Mouse (Mus musculus) G1E-ER4 (cell line): ENCODE measurements around the gene Kcna2. TPM values are rescaled to one million over a fixed set of nuclear protein-coding genes. Genes with fewer than 3 reads are reported as not detected.

ENCODE experiments used
- GATA1 ChIP-seq: IDR thresholded peaks from one replicate; pipeline ENCODE4 v1.8.0; 2012; ENCODE audit warnings: low read length, inconsistent platforms
- polyA plus RNA-seq: library from polyadenylated mRNA; stranded (reverse); fragments of >175 nt; gene quantifications from 2 replicates; pipeline ENCODE4 v1.2.3, GENCODE M21; 2012

Kcna2 gene
- polyA plus RNA-seq, 1 experiment, result not detected

DNA sequence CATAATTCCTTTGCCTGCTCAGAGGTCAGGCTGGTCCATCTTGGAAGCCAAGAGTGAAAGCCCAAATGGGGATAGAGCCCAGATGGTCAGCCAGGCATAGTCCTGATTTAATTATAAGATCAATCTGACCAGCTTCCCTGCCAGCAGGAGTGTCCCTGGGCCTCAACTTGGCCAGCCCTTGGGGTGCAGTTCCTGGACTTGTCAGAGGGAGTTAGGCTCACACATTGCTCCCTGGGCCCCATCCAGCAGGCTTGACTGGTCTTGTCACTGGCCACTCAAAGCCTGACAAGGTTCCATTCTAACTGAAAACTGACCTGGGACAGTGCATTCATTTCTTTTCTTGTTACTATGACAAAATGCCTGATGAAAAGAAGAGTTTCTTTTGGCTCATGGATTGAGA lies 21.4 kb downstream of the Kcna2 start:
- TF ChIP-seq GATA1, result no peak

DNA sequence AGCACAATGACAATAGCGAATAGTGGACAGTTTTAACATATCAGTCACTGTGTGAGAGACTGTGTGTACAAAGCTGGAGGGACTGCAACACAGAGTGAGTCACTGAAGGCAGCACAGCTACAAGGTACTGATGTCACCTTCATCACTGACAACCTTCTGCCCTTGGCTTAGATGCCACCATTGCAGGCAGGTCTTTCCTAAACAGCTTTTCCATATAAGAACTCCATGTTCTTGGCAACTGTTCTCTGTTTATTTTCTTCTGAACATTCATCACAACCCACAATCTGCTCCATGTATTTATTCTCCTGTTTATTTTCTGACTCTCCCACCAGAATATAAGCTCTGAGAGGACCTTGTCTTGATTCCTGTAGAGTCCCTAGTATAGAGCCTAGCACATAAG lies 26.7 kb downstream of the Kcna2 start:
- no peak for TF ChIP-seq GATA1

DNA sequence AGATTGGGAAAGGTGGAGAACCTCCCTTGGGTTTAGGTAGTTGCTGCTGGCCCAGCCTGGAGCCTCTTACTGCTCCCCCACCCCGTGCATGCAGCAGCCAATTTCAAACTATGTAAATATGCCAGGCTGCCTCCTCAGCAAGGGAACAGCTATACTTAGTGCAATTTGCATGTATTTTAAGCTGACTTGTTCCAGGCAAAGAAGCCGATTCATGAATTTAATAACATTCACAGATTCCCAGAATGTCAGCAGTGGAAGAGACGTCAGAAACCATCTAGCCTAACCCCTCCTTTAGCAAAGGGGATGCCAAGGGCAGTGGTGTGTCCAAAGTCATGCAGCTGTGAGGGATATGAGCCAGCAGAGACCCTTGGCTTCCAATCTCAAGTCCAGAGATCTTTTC lies 27.5 kb downstream of the Kcna2 start:
- no peak for TF ChIP-seq GATA1

DNA sequence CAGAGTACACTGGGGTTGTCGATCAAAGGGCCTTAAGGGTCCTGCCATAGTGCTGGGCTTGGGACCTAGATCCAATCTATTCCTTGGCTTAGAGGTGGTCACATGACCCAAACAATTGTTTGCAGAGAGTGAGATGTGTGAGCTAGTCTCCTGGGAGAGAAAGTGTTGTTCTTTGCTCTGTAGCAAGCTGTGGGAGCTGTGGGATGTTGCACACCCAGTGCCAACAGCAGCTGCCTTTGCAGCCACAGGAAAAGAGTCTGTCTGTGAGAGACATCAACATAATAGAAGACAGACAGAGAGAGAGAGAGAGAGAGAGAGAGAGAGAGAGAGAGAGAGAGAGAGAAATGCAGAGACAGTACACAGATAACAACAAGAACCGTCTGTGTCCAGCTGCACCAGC lies 28.3 kb downstream of the Kcna2 start:
- TF ChIP-seq GATA1, result no peak

DNA sequence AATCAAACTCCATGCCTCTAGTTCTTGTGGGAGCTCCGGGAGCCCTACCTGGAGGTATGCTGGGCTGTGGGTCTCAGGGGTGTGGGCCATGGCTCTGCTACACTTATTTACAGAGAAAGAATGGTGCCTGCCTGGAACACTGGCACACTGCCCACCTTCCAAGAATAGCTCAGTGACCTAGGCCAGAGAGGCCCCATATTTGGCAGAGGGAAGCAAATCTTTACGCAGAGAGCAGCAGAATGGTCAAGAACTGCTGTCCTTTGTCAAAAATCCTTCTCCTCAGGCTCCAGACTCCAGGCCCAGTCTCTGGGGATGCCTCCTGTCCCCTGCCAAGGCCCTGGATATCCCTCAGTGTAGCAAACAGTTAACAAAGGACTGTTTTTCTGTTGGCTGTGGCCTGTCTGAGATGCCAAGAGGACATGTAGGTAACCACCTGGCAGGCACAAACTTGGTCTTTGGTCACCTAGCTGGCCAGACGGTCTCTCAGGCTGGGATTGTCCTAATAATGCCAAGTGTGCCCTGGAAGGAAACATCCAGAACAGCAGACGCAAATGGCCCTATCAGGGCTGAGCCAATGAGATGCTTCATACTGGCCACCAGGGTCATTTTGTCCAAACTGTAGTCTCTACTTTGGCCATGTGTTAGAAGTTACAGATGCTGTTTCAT lies 29.8 kb downstream of the Kcna2 start:
- no peak for TF ChIP-seq GATA1

DNA sequence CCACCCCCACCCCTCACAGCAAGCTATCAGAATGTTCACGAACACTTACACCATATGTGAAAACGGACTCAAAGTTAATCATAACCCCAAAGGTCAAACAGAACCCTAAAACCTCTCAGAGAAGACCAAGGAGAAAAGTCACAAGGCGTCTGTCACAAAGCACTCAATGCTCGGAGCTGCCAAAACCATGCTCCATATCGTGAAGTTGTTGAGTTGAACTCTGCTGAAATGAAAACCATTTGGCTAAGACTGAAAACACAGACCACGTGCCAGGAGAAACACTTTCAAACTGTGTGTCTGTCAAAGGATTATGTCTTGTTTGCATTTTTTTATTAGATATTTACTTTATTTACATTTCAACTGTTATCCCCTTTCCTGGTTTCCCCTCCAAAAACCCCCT lies 30.9 kb downstream of the Kcna2 start:
- TF ChIP-seq GATA1, result no peak

DNA sequence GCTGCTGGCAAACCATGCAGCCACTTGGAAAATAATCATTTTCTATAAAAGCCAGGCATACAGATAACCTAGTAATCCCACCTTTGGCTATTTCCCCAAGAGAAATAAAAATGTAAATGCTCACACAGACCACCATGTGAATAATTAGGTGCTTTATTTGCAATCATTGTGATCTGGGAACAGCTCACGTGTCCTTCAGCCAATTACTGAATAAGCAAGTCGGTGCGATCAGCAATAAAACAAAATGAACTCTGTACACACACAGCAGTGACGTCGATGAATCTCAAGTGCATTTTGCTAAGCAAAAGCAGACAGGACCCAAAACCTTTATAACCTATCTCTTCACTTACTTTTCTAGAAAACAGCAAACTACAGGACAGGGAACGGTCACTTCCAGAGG lies 31.7 kb downstream of the Kcna2 start:
- TF ChIP-seq GATA1, result no peak

DNA sequence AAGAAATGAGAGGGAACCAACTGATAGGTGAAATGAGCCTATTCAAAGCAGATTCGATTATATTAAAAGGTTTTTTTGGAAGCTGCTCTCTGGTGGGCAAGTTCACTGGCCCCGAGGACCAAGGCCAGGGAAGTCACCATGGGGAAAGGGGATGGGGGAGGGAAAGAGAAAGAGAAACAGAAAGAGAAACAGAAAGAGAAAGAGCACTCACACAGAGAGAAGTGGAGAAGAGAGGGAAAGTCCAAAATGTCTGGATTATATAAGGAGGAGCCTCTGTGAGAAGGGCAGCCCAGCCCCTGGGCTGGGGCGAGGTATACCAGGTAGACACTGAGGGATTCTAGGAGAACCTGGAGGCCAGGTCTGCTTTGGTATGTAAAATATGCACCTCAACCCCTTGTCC lies 33.5 kb downstream of the Kcna2 start:
- no peak for TF ChIP-seq GATA1

DNA sequence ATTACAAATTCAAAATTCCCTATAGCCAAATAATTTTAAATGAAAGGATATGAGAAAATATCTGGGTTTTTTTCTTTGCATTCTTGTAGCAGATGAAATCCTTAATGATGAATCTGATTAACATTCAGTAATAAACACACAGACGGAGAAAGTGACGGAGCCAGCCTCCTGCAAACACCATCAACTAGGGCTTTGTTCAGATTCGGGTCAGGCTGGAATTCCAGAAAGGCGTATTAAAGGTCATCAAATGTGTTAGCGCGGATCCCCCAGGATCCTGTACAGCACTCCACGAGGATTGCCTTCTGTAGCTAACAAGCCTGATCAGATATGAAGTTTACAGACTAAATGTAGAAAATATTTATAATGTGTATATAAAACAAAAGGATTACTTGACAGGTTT lies 46.2 kb downstream of the Kcna2 start:
- no peak for TF ChIP-seq GATA1

DNA sequence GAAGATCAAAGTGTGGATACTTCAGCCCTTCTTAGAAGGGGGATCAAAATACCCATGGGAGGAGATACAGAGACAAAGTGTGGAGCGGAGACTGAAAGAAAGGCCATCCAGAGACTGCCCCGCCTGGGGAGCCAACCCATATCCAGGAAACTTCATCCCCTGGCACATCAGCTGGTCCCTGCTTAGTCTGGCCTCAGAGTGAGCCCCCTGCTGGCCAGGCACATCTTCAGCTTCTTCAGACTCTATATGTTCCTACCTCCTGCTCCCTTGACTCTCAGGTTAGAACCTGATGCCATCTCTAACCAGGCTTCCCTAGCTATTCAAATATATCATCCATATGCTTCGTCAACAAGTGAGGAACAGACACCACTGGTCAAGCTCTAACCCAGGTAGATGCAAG lies 48.1 kb downstream of the Kcna2 start:
- TF ChIP-seq GATA1, result no peak

DNA sequence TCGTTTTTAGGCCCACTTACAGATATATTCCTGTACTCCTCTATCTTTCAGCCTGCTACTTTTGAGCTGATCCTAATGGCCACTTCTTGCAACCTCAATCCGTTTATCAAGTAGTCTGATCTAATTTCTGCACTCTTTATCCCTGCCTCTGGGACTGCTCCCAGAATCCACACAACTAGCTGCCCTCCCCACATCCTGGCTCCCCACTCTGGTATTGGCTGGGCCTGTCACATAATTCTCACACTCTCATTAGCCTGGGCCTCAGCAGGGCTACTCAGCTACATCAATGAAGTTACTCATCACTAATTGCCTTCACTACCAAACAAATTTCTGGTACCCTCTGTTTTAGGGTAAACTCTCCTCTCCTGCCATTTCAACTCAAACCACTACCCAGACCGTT lies 49.5 kb downstream of the Kcna2 start:
- TF ChIP-seq GATA1, result no peak

DNA sequence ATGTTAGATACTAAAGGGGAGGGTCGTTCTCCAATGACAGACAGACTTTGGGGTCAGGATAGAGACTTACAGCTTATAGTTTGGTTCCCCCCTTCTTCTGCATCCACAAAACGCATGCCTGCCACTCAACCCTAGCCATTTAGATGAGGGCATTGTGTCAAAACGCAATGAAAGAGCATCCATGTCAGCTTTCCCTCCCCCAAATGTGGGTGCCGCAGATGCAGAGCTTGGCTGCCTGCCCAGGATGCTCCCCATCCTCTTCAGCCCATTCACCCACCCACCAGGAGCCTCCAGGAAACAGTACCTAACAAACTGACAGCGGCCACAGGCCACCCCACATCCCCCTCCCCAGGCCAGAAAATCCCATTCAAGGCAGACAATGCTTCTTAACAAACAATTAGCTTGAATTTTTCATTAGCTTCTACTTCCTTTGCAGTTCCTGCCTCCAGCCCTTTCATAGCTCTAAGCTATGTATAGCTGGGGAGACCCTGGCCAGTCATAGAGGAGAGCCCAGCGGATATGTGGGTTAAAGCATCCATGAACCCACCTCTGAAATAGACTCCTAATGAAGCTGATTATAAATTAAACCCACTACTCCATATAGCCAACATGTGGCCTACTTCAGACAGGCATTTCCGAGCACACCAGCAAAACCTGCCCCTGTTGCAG lies 50.1 kb downstream of the Kcna2 start:
- TF ChIP-seq GATA1, result no peak

DNA sequence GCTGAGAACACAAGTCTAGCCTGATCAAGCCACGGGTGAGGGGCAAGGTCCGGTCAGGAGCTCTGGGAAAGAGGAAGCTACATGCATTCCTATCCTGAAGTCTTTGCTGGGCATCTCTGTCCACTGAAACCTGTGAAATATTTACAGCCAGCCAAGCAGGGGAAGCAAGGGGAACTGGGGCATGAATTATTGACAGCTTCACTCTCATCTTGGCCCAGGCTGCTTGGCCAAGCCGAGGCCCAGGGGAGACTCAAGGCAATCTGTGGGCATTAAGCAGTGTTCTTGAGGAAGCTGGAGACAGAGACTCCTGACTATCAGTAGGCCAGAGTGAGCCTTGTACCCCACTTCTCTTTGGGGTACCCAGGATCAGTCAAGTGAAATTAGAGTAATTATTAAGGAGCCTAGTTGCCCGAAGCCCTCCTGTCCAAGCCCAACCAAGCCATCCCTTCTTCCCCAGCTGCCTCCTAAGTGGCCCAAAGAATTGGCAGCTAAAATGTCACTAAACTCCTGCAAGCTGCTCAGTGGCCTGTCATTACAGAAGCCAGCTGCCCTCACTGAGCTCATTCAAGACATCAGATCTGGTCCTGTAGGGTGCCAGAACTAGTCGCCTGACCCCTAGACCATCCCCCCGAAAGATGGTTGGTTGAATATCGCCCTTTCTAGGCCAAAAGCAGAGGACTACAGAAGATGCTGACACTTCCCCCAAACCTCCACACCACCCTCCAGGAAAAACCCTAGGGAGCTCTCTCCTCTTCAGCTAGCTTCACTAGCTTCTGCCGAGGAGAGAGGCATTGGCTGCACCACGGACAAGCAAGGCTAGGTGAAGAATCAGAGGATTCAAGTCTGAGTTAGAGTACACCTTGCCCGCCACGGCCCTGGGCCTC lies 53.1 kb downstream of the Kcna2 start:
- no peak for TF ChIP-seq GATA1

DNA sequence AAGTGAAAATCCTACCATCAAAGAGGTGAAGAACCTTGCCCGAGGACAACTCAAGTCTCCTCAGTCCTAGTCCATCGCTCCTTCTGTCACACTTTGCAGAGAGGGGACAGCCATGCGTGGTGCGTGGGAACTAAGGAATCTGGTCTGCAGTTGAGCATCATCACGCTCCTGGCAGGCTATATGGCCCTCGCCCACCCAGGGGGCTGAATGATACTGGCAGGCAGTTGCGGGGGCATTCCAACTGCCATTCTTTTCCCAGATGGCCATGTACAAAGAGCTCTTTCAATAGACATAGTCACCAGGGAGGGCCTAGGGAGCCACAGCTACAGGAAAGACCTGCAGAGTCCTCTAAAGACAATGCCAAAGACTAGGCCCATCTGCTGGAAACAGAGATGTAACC lies 57.9 kb downstream of the Kcna2 start:
- no peak for TF ChIP-seq GATA1

DNA sequence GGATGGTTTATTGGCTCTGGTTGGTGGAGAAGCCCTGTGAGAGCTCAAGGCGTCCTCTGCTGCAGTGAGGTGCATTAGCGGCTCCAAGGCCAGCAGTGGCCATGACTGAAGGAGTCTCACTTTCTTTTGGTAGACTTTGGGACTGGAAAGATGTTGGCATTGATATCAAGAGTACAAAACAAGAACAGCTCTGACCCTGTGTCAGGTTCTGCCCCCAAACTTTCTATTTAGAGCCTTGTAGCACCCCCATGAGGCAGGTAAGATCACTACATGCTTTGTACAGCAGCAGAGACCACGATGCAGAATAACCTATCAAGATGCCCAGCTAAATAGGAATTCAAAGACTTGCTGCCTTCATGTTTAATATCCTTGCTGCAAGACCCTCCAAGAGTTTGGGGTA lies 58.5 kb downstream of the Kcna2 start:
- no peak for TF ChIP-seq GATA1

DNA sequence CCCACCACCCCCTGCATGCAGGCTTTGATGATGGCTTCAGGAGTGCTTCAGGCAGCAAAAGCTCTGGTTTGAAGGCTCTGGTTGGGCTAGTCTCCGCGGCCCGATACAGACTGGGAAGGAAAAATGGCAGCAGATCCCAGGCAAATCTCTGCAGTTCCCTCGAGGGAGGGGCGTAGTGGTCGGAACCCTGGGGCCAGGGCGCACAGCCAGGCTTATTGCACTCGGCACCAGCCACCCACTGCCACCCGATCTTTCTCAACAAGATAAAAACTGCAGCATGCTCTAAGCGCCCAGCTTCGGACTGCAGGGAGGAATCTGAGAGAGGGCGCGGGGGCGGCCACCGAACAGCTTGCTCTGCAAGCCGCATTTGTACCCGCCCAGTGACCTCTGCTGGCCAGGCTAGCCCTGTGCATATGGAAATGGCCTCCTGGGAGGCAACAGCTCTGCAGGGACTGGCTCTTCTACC lies 58.9 kb downstream of the Kcna2 start:
- no peak for TF ChIP-seq GATA1

DNA sequence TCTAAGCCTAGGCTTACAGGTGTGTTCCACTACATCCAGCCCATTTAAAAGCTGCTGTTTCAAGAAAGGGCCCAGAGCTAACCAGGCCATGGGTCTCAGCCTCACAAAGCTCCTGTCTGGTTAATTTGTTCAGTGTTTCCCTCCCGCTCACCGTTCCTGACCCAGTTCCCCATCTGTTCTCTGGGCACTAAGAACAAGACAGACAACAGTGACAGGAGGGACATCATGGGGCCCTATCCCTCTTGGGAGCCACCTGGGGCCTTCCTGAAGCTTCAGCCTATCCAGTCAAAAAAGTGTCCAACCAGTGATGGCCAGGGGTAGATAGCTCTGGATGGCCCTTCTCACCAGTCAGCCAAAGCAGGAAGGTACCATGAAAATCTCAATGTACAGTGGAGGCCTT lies 61.8 kb downstream of the Kcna2 start:
- TF ChIP-seq GATA1, result no peak

Other genes starting within 250 kb of the Kcna2 start
- gene Kcna3, start 65.0 kb upstream of the Kcna2 start, polyA plus RNA-seq, result not detected in 2 replicates
- not detected in 2 replicates for gene Kcna10, start 81.9 kb downstream of the Kcna2 start, polyA plus RNA-seq
- gene Cym, start 120.6 kb downstream of the Kcna2 start, polyA plus RNA-seq, result not detected in 2 replicates
- gene A630076J17Rik, start 129.5 kb downstream of the Kcna2 start, polyA plus RNA-seq, result not detected in 2 replicates
- gene Prok1, start 138.6 kb downstream of the Kcna2 start, polyA plus RNA-seq, result 0.03 TPM in 1 of 2 replicates, not detected in the other
- gene Lamtor5, start 177.7 kb downstream of the Kcna2 start, polyA plus RNA-seq, result 22.1 and 36.3 TPM in 2 replicates
- not detected in 2 replicates for gene Slc16a4, start 190.1 kb downstream of the Kcna2 start, polyA plus RNA-seq
- gene Rbm15, start 232.5 kb downstream of the Kcna2 start, polyA plus RNA-seq, result 6.0 and 7.4 TPM in 2 replicates